Mouse (Mus musculus): ENCODE results near the gene Nacc2. TPM values are rescaled to one million over a fixed set of nuclear protein-coding genes. Genes with fewer than 3 reads are reported as not detected.
A peak's percentile ranks its signal among the peaks of the same experiment; 100 is the strongest.

Nacc2 gene
- polyA plus RNA-seq, 1 experiment from 2014 or later: 6.5 TPM

GRCm38 (mm10) chr2:26022258-26022565, 100.8 kb downstream of the Nacc2 start:
- Histone ChIP-seq H3K9ac (ENCODE audit: low read length) (no peak overlapping the region), H3K36me3 (ENCODE audit: control insufficient read depth, insufficient read depth, low read length) (no peaks in the 10 kb centered on the region), H3K4me3 (ENCODE audit: low read depth, low read length) (no peak overlapping the region), H3K27me3 (ENCODE audit: control insufficient read depth, insufficient read depth, low read length) (no peaks in the 10 kb centered on the region), H3K4me1 (replicated peaks; ENCODE audit: control insufficient read depth, insufficient read depth, low read length) (peaks cover 9% of the 10 kb centered on the region), H3K9me3 (ENCODE audit: control insufficient read depth, low read length) (no peaks in the 10 kb centered on the region), H3K27ac (ENCODE audit: low read depth, low read length) (no peak overlapping the region), H3K4me2 (ENCODE audit: low read depth, low read length, severe bottlenecking) (no peak overlapping the region; the same call in 1 of the 2 replicates)
- WGBS: 86% methylated on average over 8 of the region's 8 CpGs
- ATAC-seq (replicated peaks; ENCODE audit: low FRiP score): peak; percentile 18; the same call in 1 of the 2 replicates
- DNase-seq (ENCODE audit: low spot score): no peak

DNA sequence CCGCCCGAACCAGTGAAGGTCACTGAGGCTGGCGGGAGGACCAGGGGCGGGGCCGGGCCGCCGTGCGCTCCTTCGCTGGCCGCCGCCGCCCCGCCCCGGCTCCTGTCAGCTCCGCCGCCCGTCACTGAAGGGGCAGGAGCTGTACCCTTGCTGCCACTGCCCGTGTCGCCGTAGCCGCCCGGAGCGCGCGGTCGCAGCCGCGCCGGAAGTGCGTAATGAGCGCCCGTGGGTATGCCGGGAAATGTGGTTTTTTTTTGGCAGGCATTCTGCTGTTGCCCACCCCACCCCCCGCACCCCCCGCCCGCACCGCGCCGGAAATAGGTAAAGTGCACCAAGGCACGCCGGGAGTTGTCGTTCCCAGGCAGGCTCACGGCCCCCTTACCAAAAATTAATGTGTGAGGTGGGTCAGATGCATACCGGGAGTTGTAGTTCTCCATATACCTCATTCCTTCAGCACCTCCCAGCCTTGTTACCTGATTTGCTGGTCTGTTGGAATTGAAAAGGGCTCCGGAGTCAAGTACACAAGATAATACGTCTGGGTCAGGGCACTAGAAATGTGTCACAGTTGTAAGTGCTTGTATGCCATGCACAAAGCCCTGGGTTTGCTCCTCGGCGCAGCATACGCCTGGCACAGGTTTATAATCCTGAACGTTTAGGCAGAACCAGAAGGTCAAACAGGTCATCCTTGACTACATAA, 101.3 kb downstream of the Nacc2 start, which contains the start of gene Ubac1:
Gene Ubac1, minus strand, starts transcription at position 187 of the 697 bp plus-strand sequence.
- Histone ChIP-seq H3K4me2 (ENCODE audit: low read depth, low read length, severe bottlenecking) (peak within 1 kb of the TSS; percentile 91), H3K4me1 (replicated peaks; ENCODE audit: control insufficient read depth, insufficient read depth, low read length) (peaks cover 9% of the 10 kb centered on the region), H3K27me3 (ENCODE audit: control insufficient read depth, insufficient read depth, low read length) (no peaks in the 10 kb centered on the region), H3K4me3 (ENCODE audit: low read depth, low read length) (peak within 1 kb of the TSS; percentile 78), H3K9ac (ENCODE audit: low read length) (peak within 1 kb of the TSS; percentile 77), H3K27ac (ENCODE audit: low read depth, low read length) (peak within 1 kb of the TSS; percentile 58; the same call in 1 of the 2 replicates), H3K36me3 (ENCODE audit: control insufficient read depth, insufficient read depth, low read length) (no peaks in the 10 kb centered on the region), H3K9me3 (ENCODE audit: control insufficient read depth, low read length) (no peaks in the 10 kb centered on the region)
- 8% methylated on average over 41 of the region's 50 CpGs for WGBS
- peak; percentile 94 for DNase-seq (ENCODE audit: low spot score)
- ATAC-seq (replicated peaks; ENCODE audit: low FRiP score): peak; percentile 93

DNA sequence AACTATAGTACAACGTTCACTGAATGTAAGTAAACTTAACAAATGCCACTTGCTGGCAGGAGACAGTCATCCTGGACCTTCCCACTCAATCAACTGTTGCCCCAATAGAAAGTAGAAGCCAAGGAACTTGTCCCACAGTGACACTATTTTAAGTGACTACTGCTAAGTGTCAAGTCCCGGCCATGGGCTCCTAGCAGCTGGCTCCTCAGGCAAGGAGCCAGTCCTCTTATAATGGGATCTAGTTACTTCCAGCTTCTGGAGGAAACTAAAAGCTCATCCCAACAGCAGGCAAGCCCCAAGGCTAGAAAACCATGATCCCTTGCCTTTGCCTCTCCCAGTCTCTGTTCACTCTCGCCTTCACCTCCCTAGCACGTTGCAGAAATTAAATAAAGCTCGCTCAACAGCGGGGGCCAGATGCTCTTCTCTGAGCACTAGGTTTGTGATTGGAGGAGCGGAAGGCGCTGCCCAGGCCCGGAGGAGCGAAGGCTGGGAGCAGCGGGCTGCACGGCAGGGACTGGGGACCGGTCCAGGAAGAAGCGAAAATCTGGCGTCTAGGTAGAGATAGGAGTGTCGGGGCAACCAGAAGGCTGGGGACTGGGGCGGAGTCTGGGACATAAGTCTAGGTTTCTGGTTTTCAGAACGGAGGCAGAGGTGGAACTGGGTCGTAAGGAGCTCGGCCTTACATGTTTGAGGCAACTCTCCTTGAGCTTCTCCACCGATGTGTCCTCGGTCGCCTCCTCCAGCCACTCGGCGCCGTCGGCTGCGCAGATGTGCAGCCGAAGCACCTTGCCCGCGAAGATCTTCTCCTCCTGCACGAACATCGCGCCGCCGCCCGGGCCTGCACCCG, 102.1 kb downstream of the Nacc2 start:
- no peaks in the 10 kb centered on the region for H3K9me3 ChIP-seq (ENCODE audit: control insufficient read depth, low read length)
- H3K9ac ChIP-seq (ENCODE audit: low read length): peak overlapping the region; percentile 77
- H3K4me1 ChIP-seq (replicated peaks; ENCODE audit: control insufficient read depth, insufficient read depth, low read length): peaks cover 9% of the 10 kb centered on the region
- ATAC-seq (replicated peaks; ENCODE audit: low FRiP score) (peak; percentile 23), DNase-seq (ENCODE audit: low spot score) (peak; percentile 69)
- WGBS: 2% methylated on average over 38 of the region's 38 CpGs
- H3K4me2 ChIP-seq (ENCODE audit: low read depth, low read length, severe bottlenecking): peak overlapping the region; percentile 91
- peak overlapping the region; percentile 58; the same call in 1 of the 2 replicates for H3K27ac ChIP-seq (ENCODE audit: low read depth, low read length)
- no peaks in the 10 kb centered on the region for H3K27me3 ChIP-seq (ENCODE audit: control insufficient read depth, insufficient read depth, low read length)
- H3K4me3 ChIP-seq (ENCODE audit: low read depth, low read length): peak overlapping the region; percentile 78
- H3K36me3 ChIP-seq (ENCODE audit: control insufficient read depth, insufficient read depth, low read length): no peaks in the 10 kb centered on the region

DNA sequence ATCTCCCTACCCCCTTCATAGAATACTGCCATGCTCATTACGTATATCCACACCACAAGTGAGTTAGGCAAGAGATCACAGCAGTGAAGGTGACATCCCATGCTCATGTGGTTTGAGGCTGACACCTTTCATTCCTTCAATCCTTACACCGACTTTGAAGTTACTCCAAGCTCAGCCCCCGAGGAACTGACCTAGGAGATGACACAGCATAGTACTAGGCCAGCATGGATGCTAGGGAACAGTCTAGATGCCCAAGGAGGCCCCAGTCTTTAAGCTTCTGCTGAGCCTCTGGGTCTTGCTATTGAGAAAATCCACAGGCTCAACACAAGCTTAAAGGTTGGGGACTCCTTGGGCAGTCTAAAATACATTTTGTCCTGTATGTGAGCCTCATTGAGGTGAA, 103.1 kb downstream of the Nacc2 start:
- Histone ChIP-seq H3K36me3 (ENCODE audit: control insufficient read depth, insufficient read depth, low read length) (no peaks in the 10 kb centered on the region), H3K27ac (ENCODE audit: low read depth, low read length) (no peak overlapping the region), H3K4me2 (ENCODE audit: low read depth, low read length, severe bottlenecking) (no peak overlapping the region), H3K27me3 (ENCODE audit: control insufficient read depth, insufficient read depth, low read length) (no peaks in the 10 kb centered on the region), H3K9ac (ENCODE audit: low read length) (no peak overlapping the region), H3K4me3 (ENCODE audit: low read depth, low read length) (peak overlapping the region; percentile 78; the same call in 1 of the 2 replicates), H3K9me3 (ENCODE audit: control insufficient read depth, low read length) (no peaks in the 10 kb centered on the region), H3K4me1 (replicated peaks; ENCODE audit: control insufficient read depth, insufficient read depth, low read length) (peaks cover 9% of the 10 kb centered on the region)
- DNase-seq (ENCODE audit: low spot score) (no peak), ATAC-seq (replicated peaks; ENCODE audit: low FRiP score) (no peak)
- 88% methylated on average over 3 of the region's 3 CpGs for WGBS

- no peak for DNase-seq (ENCODE audit: low spot score)
- 81% methylated on average over 4 of the region's 4 CpGs for WGBS
- Histone ChIP-seq H3K9me3 (ENCODE audit: control insufficient read depth, low read length) (no peaks in the 10 kb centered on the region), H3K9ac (ENCODE audit: low read length) (no peak overlapping the region), H3K4me2 (ENCODE audit: low read depth, low read length, severe bottlenecking) (no peak overlapping the region), H3K27ac (ENCODE audit: low read depth, low read length) (no peak overlapping the region), H3K4me3 (ENCODE audit: low read depth, low read length) (no peak overlapping the region), H3K36me3 (ENCODE audit: control insufficient read depth, insufficient read depth, low read length) (no peaks in the 10 kb centered on the region), H3K27me3 (ENCODE audit: control insufficient read depth, insufficient read depth, low read length) (no peaks in the 10 kb centered on the region), H3K4me1 (replicated peaks; ENCODE audit: control insufficient read depth, insufficient read depth, low read length) (peaks cover 9% of the 10 kb centered on the region)
- ATAC-seq (replicated peaks; ENCODE audit: low FRiP score): no peak
Observed at GRCm38 (mm10) chr2:26017326-26017725, 105.7 kb downstream of the Nacc2 start.

DNA sequence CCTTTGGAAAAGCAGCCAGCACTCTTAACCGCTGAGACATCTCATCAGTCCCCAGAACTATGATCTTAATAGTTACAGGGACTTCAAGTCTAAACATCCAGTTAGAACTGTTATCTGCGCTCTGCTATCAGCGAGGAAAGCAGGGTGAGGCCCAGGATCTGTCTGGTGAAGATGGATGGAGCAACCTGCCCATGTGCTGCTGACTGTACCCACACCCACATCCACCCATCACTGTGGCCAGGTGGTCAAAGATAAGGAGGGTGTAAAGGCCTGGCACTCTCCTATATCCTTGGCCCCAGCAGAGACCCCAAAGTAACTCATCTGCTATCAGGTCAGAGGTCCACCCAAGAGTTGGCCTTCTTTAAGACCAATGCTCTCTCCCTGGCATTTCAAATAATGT, 109.3 kb downstream of the Nacc2 start:
- ATAC-seq (replicated peaks; ENCODE audit: low FRiP score) (no peak), DNase-seq (ENCODE audit: low spot score) (no peak)
- Histone ChIP-seq H3K27me3 (ENCODE audit: control insufficient read depth, insufficient read depth, low read length) (no peaks in the 10 kb centered on the region), H3K9me3 (ENCODE audit: control insufficient read depth, low read length) (no peaks in the 10 kb centered on the region), H3K4me1 (replicated peaks; ENCODE audit: control insufficient read depth, insufficient read depth, low read length) (no peaks in the 10 kb centered on the region), H3K4me3 (ENCODE audit: low read depth, low read length) (no peak overlapping the region), H3K27ac (ENCODE audit: low read depth, low read length) (no peak overlapping the region), H3K36me3 (ENCODE audit: control insufficient read depth, insufficient read depth, low read length) (no peaks in the 10 kb centered on the region), H3K9ac (ENCODE audit: low read length) (no peak overlapping the region), H3K4me2 (ENCODE audit: low read depth, low read length, severe bottlenecking) (no peak overlapping the region)
- 94% methylated on average over 3 of the region's 3 CpGs for WGBS

DNA sequence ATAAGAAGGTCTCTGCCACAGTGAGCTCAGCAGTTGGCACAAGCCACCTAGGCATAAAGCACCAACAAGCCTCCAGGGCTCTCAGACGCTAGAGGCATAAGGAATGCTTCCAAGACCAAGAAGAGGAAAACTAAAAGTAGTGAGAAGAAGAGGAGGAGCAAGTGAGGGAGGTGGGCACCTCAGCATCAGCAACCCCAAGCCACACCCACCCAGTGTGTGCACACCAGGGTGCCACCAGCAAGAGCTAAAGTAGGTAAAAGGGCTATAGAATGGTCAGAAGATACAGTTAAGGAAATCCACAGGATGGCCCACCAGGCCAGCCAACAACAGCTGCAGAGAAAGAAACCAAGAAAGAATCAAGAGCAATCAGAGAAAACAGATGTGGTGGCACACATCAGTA, 111.6 kb downstream of the Nacc2 start:
- no peak overlapping the region for H3K9ac ChIP-seq (ENCODE audit: low read length)
- H3K9me3 ChIP-seq (ENCODE audit: control insufficient read depth, low read length): no peaks in the 10 kb centered on the region
- H3K27me3 ChIP-seq (ENCODE audit: control insufficient read depth, insufficient read depth, low read length): no peaks in the 10 kb centered on the region
- no peaks in the 10 kb centered on the region for H3K4me1 ChIP-seq (replicated peaks; ENCODE audit: control insufficient read depth, insufficient read depth, low read length)
- no peaks in the 10 kb centered on the region; the same call in 1 of the 2 replicates for H3K36me3 ChIP-seq (ENCODE audit: control insufficient read depth, insufficient read depth, low read length)
- ATAC-seq (replicated peaks; ENCODE audit: low FRiP score) (no peak), DNase-seq (ENCODE audit: low spot score) (no peak)
- no peak overlapping the region for H3K27ac ChIP-seq (ENCODE audit: low read depth, low read length)
- no peak overlapping the region for H3K4me3 ChIP-seq (ENCODE audit: low read depth, low read length)
- WGBS: 88% methylated on average over 1 of the region's 1 CpGs
- no peak overlapping the region for H3K4me2 ChIP-seq (ENCODE audit: low read depth, low read length, severe bottlenecking)
